Mouse (Mus musculus) liver, postnatal 0 days (tissue): Measurements from ENCODE around the gene Mapk12.

Source experiments
- CTCF ChIP-seq: sonication (generic); IDR thresholded peaks from 2 replicates; pipeline ENCODE4 v1.5.1; 2016; ENCODE audit warnings: antibody characterized with exemption, low read depth
- EP300 ChIP-seq: IDR thresholded peaks from 2 replicates; pipeline ENCODE4 v1.6.1; 2016; ENCODE audit warnings: antibody characterized with exemption, low read depth, mild to moderate bottlenecking

GRCm38 (mm10) chr15:89140048-89140658 is 350 bp downstream of the Mapk12 start:
- TF ChIP-seq EP300 (no peak), CTCF (no peak)
